Mouse (Mus musculus): ENCODE data around the gene Prmt7.

GRCm38 (mm10) chr8:106300739-106301715 lies 90.3 kb downstream of the Prmt7 start:
- TF ChIP-seq POLR2A (IDR thresholded peaks at IDR 0.05; ENCODE audit: low read depth, low read length) (no peak), CTCF (conservative IDR thresholded peaks at IDR 0.05; ENCODE audit: insufficient read depth, insufficient read length, low read depth, low read length) (no peak)
